Mouse (Mus musculus): ENCODE data around the gene Plek.

GRCm38 (mm10) chr11:17082953-17083352 lies 30.8 kb upstream of the Plek start:
- TF ChIP-seq ZNF384 (IDR thresholded peaks at IDR 0.05; ENCODE audit: low read depth, low read length) = no peak
- TF ChIP-seq MAFK (IDR thresholded peaks at IDR 0.05; ENCODE audit: insufficient read depth, low read depth, low read length) = no peak
- no peak for TF ChIP-seq CHD2 (IDR thresholded peaks at IDR 0.05; ENCODE audit: low read depth, low read length)
- TF ChIP-seq ZC3H11A (IDR thresholded peaks at IDR 0.05; ENCODE audit: borderline replicate concordance, low read depth, low read length) = no peak
- no peak for TF ChIP-seq HCFC1 (IDR thresholded peaks at IDR 0.05; ENCODE audit: borderline replicate concordance, insufficient read depth, low read length)
